Mouse (Mus musculus) lung, embryonic 14.5 days (tissue): ENCODE results near the gene Tcea2. TPM values are rescaled to one million over a fixed set of nuclear protein-coding genes. Genes with fewer than 3 reads are reported as not detected.

Experiments used
- ATAC-seq: fragments of 200-750 bp; cut with Nextera tagmentation; 2 replicates; pipeline ENCODE4 v1.8.0; 2017; ENCODE audit warnings: mild to moderate bottlenecking, moderate TSS enrichment, moderate library complexity; ENCODE audit not compliant: insufficient read depth
- DNase-seq: peaks from one replicate; pipeline ENCODE4 v3.0.0-alpha.2; 2015
- H3K27ac ChIP-seq: fragments of 300-500 bp; sonication (generic); 2 replicates; pipeline ENCODE4 v1.5.1; 2014; ENCODE audit warnings: low read depth, mild to moderate bottlenecking, moderate library complexity
- H3K27me3 ChIP-seq: fragments of 300-500 bp; sonication (generic); 2 replicates; pipeline ENCODE4 v1.6.1; 2014; ENCODE audit warnings: low read length, control low read depth; ENCODE audit not compliant: insufficient read depth
- H3K36me3 ChIP-seq: fragments of 300-500 bp; sonication (generic); 2 replicates; pipeline ENCODE4 v1.6.1; 2014; ENCODE audit warnings: control low read depth; ENCODE audit not compliant: insufficient read depth
- H3K4me1 ChIP-seq: fragments of 300-500 bp; sonication (generic); 2 replicates; pipeline ENCODE4 v1.6.1; 2014; ENCODE audit warnings: antibody characterized with exemption, control low read depth; ENCODE audit not compliant: insufficient read depth
- H3K4me2 ChIP-seq: fragments of 300-500 bp; sonication (generic); 2 replicates; pipeline ENCODE4 v1.6.1; 2014; ENCODE audit warnings: mild to moderate bottlenecking
- H3K4me3 ChIP-seq: fragments of 300-500 bp; sonication (generic); 2 replicates; pipeline ENCODE4 v1.5.1; 2014; ENCODE audit warnings: low read depth, low read length
- H3K9ac ChIP-seq: fragments of 300-500 bp; sonication (generic); 2 replicates; pipeline ENCODE4 v1.6.1; 2014
- H3K9me3 ChIP-seq: fragments of 300-500 bp; sonication (generic); 2 replicates; pipeline ENCODE4 v1.6.1; 2016; ENCODE audit warnings: low read depth, low read length, control low read depth
- CTCF ChIP-seq: IDR thresholded peaks from 2 replicates; pipeline ENCODE4 v1.5.1; 2016; ENCODE audit warnings: antibody characterized with exemption, low read depth
- WGBS: fragments of 180-500 bp; shearing (Covaris S2); extraction: QIAGEN DNeasy Blood & Tissue Kit; methylation state at CpG from one replicate; pipeline ENCODE4 v1.1.7; 2014; 5-methylcytosine and 5-hydroxymethylcytosine counted together
- polyA plus RNA-seq: library from polyadenylated mRNA; unstranded; fragments of >200 nt; fragmentation: Nextera tagmentation; extraction: Ambion mirVana; gene quantifications from 2 replicates; pipeline ENCODE4 v1.2.1, GENCODE M21; 2014

Tcea2 gene
- polyA plus RNA-seq, 1 experiment from 2014 or later: 25.7 TPM

DNA sequence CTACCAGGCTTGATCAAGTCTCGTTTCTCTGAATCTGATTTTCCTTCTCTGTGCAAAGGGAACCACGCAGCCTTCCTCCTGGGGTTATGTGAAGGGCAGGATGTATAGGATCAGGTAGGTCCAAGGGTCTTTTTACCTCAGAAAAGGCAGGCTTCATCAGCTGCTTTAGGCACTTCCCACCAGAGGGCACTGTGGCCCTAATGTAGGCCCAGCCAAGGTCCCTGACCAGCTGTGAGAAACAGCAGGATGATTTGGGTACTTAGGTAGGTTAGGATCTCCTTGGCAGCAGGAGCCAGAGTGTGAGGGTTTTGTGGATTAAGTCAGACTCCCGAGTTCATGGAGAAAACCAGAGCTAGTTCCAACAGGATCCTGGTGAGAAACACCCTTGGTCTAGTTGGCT lies 42.1 kb downstream of the Tcea2 start:
- no peak overlapping the region for H3K27ac ChIP-seq
- 0 out of 2 replicates have a peak, but pooled peaks have one; percentile 28 for ATAC-seq
- no peaks in the 10 kb centered on the region for H3K27me3 ChIP-seq
- peak; percentile 65 for DNase-seq
- H3K36me3 ChIP-seq: no peaks in the 10 kb centered on the region
- H3K9me3 ChIP-seq: no peaks in the 10 kb centered on the region
- no peak overlapping the region for H3K9ac ChIP-seq
- H3K4me2 ChIP-seq: no peak overlapping the region
- 18% methylated on average over 3 of the region's 3 CpGs for WGBS
- no peak overlapping the region for H3K4me3 ChIP-seq
- TF ChIP-seq CTCF: peak; percentile 69
- no peaks in the 10 kb centered on the region for H3K4me1 ChIP-seq

DNA sequence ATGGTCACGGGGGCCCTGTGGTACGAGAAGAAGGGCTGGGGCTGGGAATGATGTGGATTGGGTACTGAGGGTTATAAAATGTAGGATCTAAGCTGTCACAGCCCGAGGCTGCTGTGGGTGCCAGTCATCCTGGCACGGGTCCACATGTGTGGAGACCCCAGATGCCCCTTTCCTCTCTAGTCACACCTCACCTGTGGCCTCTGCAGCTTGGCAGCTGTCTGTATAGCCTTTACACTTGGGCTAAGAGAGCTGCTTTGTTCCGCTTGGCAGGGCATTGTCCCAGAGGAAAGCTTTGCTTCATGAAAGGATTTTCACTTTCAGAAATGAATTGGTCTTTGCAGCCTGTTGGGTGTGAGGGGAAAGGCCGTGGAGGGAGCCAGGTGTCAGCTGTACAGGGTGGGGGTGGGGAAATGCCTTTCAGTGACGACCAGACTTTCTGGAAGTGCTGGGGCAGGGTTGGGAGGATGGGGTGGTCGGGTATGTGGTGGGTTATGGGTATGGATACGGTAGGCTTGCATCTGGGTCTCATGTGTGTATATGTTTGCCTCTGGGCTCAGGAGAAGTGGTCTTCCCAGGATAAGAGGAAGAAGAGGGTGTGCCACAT lies 47.7 kb downstream of the Tcea2 start:
- DNase-seq (no peak), ATAC-seq (no peak)
- no peaks in the 10 kb centered on the region for H3K36me3 ChIP-seq
- H3K4me3 ChIP-seq: no peak overlapping the region
- H3K9me3 ChIP-seq: no peaks in the 10 kb centered on the region
- H3K4me1 ChIP-seq: no peaks in the 10 kb centered on the region
- 52% methylated on average over 9 of the region's 9 CpGs for WGBS
- H3K4me2 ChIP-seq: no peak overlapping the region
- H3K9ac ChIP-seq: no peak overlapping the region
- no peak for TF ChIP-seq CTCF
- H3K27me3 ChIP-seq: no peaks in the 10 kb centered on the region
- H3K27ac ChIP-seq: no peak overlapping the region

DNA sequence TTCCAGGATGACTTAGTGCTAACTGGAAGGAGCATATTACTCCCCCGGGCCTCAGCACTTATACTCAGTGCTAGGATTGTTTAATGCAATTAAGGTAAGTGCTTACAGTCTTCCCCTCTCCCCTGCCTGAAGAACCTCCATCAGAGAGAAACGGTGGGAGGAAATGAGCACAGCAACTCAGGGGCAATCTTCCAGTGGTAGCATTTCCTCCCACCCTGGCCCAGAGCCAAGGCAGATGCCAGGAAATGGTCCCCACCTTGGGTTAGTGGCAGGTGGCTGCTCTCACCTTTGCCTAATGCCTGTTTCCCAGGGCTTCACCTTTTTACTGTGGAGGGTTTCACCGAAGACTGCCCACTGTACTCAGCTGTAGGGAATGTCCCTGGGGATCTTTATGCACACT lies 49.9 kb downstream of the Tcea2 start:
- Histone ChIP-seq H3K27ac (no peak overlapping the region), H3K36me3 (no peaks in the 10 kb centered on the region), H3K27me3 (no peaks in the 10 kb centered on the region), H3K4me1 (no peaks in the 10 kb centered on the region), H3K4me2 (no peak overlapping the region), H3K4me3 (no peak overlapping the region), H3K9ac (no peak overlapping the region), H3K9me3 (no peaks in the 10 kb centered on the region)
- DNase-seq (no peak), ATAC-seq (no peak)
- WGBS: 54% methylated on average over 3 of the region's 3 CpGs
- TF ChIP-seq CTCF: no peak

Other genes starting within 250 kb of the Tcea2 start
- 14.6 and 15.6 TPM in 2 replicates for gene Zbtb46, start 220.9 kb upstream of the Tcea2 start, polyA plus RNA-seq
- gene Abhd16b, start 187.1 kb upstream of the Tcea2 start, polyA plus RNA-seq: 0.13 and 0.24 TPM in 2 replicates
- 160 and 165 TPM in 2 replicates for gene Tpd52l2, start 183.2 kb upstream of the Tcea2 start, polyA plus RNA-seq
- 79.4 and 81.3 TPM in 2 replicates for gene Dnajc5, start 159.8 kb upstream of the Tcea2 start, polyA plus RNA-seq
- 36.9 and 38.3 TPM in 2 replicates for gene Uckl1, start 95.4 kb upstream of the Tcea2 start, polyA plus RNA-seq
- gene Prpf6, start 88.4 kb upstream of the Tcea2 start, polyA plus RNA-seq: 58.8 and 59.6 TPM in 2 replicates
- 52.5 and 58.6 TPM in 2 replicates for gene Zfp512b, start 87.5 kb upstream of the Tcea2 start, polyA plus RNA-seq
- 23.2 and 27.8 TPM in 2 replicates for gene Samd10, start 81.1 kb upstream of the Tcea2 start, polyA plus RNA-seq
- gene Gm29797, start 23.3 kb upstream of the Tcea2 start, polyA plus RNA-seq: not detected in 2 replicates
- gene Sox18, start 8.7 kb upstream of the Tcea2 start, polyA plus RNA-seq: 55.4 and 64.7 TPM in 2 replicates
- gene Rgs19, start 13.7 kb downstream of the Tcea2 start, polyA plus RNA-seq: 91.3 and 93.8 TPM in 2 replicates
- not detected in 2 replicates for gene Lkaaear1, start 18.1 kb downstream of the Tcea2 start, polyA plus RNA-seq
- 0.89 and 1.8 TPM in 2 replicates for gene Oprl1, start 34.7 kb downstream of the Tcea2 start, polyA plus RNA-seq
- gene Myt1, start 83.0 kb downstream of the Tcea2 start, polyA plus RNA-seq: 0.05 and 0.25 TPM in 2 replicates
- gene Pcmtd2, start 157.5 kb downstream of the Tcea2 start, polyA plus RNA-seq: 26.5 and 29.0 TPM in 2 replicates
- 77.9 and 87.7 TPM in 2 replicates for gene Polr3k, start 184.0 kb downstream of the Tcea2 start, polyA plus RNA-seq